Mouse (Mus musculus) bone marrow macrophage, adult 2 months (primary cell): ENCODE results near the gene Gnat1.

Experiments used
- CTCF ChIP-seq: IDR thresholded peaks from 2 replicates; pipeline ENCODE4 v1.5.1; 2012; ENCODE audit warnings: low read depth, mild to moderate bottlenecking, low read length, moderate library complexity
- POLR2A ChIP-seq: IDR thresholded peaks from 2 replicates; pipeline ENCODE4 v1.6.1; 2012; ENCODE audit warnings: mild to moderate bottlenecking, low read depth, low read length, borderline replicate concordance

DNA sequence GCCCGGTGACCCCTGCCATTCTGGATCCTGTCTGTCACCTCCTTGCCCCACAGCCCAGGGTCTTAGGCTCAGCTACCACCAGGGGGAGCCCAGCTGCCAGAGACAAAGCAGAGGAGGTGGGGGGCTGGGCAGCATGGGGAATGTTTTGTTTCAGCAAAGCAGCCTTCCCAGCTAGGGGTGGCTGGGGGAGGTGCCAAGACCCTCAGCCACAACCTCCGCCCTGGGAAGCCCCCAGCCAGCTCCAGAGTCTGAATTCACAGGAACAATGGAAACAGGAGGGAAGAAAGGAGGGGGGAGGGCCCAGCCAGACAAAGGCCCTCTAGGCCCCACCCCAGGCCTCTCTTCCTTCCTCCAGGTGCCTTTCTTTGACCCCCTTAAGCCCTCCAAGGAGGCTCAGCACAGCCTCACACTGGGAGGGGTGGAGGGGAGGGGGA lies 52.7 kb downstream of the Gnat1 start:
- TF ChIP-seq CTCF: peak; percentile 53
- no peak for TF ChIP-seq POLR2A
